9 mouse cellular contexts compared by ENCODE assay signal in the genomic region with DNA sequence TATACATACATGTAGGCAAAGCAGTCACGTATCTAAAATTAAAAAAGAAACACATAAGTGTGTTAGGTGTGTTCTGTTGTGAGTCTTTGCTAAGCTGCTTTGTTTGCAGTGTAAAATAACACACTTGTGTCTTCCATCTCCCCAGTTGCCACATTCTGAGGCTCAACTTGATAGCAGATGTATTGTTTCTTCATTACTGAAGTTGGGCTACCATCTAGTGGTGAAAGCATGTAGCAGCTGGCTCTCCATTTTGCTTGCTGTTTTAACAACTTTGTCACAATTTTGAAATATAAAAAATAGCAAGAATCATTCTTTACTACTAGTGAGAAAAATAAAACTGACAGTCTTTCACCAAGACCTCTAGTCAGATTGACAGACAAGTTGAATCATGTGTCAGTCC.
DNase-seq lines count a peak whose midpoint lies in the region; ATAC-seq and TF ChIP-seq lines count a peak whose summit lies in the region.
"Had no signal": no experiment of that assay in that cellular context is flagged by ENCODE, and none has a peak within 500 bp of the region (broad histone marks: within the 10 kb centered on the region; RNA-seq: fewer than 3 reads in every experiment).

No protein-coding gene starts in this region.

- no peaks in the 10 kb centered on the region for H3K4me1 ChIP-seq in forebrain, embryonic 14.5 days (ENCODE audit: control insufficient read depth, insufficient read depth, low read length)
- H3K4me1 ChIP-seq in forebrain, embryonic 12.5 days = no peaks in the 10 kb centered on the region
- H3K4me1 ChIP-seq in liver, postnatal 0 days (ENCODE audit: insufficient read depth) = no peaks in the 10 kb centered on the region
- H3K4me1 ChIP-seq in forebrain, embryonic 10.5 days = no peaks in the 10 kb centered on the region
- H3K4me1 ChIP-seq: neural tube, embryonic 12.5 days had no signal

- 88% methylated on average over 1 of the region's 1 CpGs for WGBS in forebrain, embryonic 14.5 days
- WGBS in forebrain, embryonic 12.5 days = 88% methylated on average over 1 of the region's 1 CpGs
- WGBS in liver, postnatal 0 days (ENCODE audit: insufficient replicate concordance) = 88% methylated on average over 1 of the region's 1 CpGs
- WGBS in forebrain, embryonic 10.5 days = 89% methylated on average over 1 of the region's 1 CpGs

- no peak overlapping the region for H3K27ac ChIP-seq in forebrain, embryonic 14.5 days (ENCODE audit: low read depth, low read length)
- no peak overlapping the region for H3K27ac ChIP-seq in forebrain, embryonic 12.5 days
- H3K27ac ChIP-seq in liver, postnatal 0 days (ENCODE audit: low read depth) = no peak overlapping the region
- no peak overlapping the region for H3K27ac ChIP-seq in forebrain, embryonic 10.5 days
- H3K27ac ChIP-seq: neural tube, embryonic 12.5 days had no signal

- H3K9ac ChIP-seq in forebrain, embryonic 14.5 days (ENCODE audit: low read length) = no peak overlapping the region
- H3K9ac ChIP-seq in forebrain, embryonic 12.5 days = no peak overlapping the region
- H3K9ac ChIP-seq in liver, postnatal 0 days (replicated peaks) = no peak overlapping the region
- H3K9ac ChIP-seq: neural tube, embryonic 12.5 days had no signal

- no peak for ATAC-seq in forebrain, embryonic 14.5 days
- no peak for ATAC-seq in forebrain, embryonic 12.5 days (ENCODE audit: low FRiP score)
- ATAC-seq in liver, postnatal 0 days = no peak

- no peak overlapping the region for H3K4me2 ChIP-seq in forebrain, embryonic 14.5 days (ENCODE audit: low read length)
- H3K4me2 ChIP-seq in forebrain, embryonic 12.5 days = no peak overlapping the region
- H3K4me2 ChIP-seq in liver, postnatal 0 days (ENCODE audit: low read depth, low read length) = no peak overlapping the region
- H3K4me2 ChIP-seq: neural tube, embryonic 12.5 days had no signal

- no peak for TF ChIP-seq EP300 in liver, postnatal 0 days (IDR thresholded peaks at IDR 0.05; ENCODE audit: low read depth)

- H3K4me3 ChIP-seq in forebrain, embryonic 14.5 days (ENCODE audit: low read depth, low read length) = no peak overlapping the region
- H3K4me3 ChIP-seq in forebrain, embryonic 12.5 days (replicated peaks) = no peak overlapping the region
- no peak overlapping the region for H3K4me3 ChIP-seq in liver, postnatal 0 days (ENCODE audit: low read depth, low read length)
- no peak overlapping the region for H3K4me3 ChIP-seq in forebrain, embryonic 10.5 days
- H3K4me3 ChIP-seq: neural tube, embryonic 12.5 days had no signal

- peak; percentile 79 for TF ChIP-seq CTCF in liver, postnatal 0 days (IDR thresholded peaks at IDR 0.05; ENCODE audit: low read depth)

- no peaks in the 10 kb centered on the region for H3K36me3 ChIP-seq in forebrain, embryonic 14.5 days (ENCODE audit: control insufficient read depth, insufficient read depth, low read length)
- no peaks in the 10 kb centered on the region for H3K36me3 ChIP-seq in forebrain, embryonic 12.5 days (replicated peaks)
- H3K36me3 ChIP-seq in liver, postnatal 0 days (replicated peaks; ENCODE audit: insufficient read depth, low read length) = no peaks in the 10 kb centered on the region; the same call in 1 of the 2 replicates
- H3K36me3 ChIP-seq in forebrain, embryonic 10.5 days (replicated peaks) = no peaks in the 10 kb centered on the region; the same call in 1 of the 2 replicates
- H3K36me3 ChIP-seq: neural tube, embryonic 12.5 days had no signal

- H3K27me3 ChIP-seq in forebrain, embryonic 14.5 days (replicated peaks; ENCODE audit: control insufficient read depth, insufficient read depth, low read length) = no peaks in the 10 kb centered on the region
- H3K27me3 ChIP-seq in forebrain, embryonic 12.5 days = no peaks in the 10 kb centered on the region
- no peaks in the 10 kb centered on the region for H3K27me3 ChIP-seq in liver, postnatal 0 days (ENCODE audit: insufficient read depth, low read length)
- H3K27me3 ChIP-seq in forebrain, embryonic 10.5 days (ENCODE audit: poor library complexity, severe bottlenecking) = no peaks in the 10 kb centered on the region
- H3K27me3 ChIP-seq: neural tube, embryonic 12.5 days had no signal

- DNase-seq in forebrain, embryonic 14.5 days (ENCODE audit: low spot score) = peak; percentile 80
- no peak for DNase-seq in liver, postnatal 0 days
- no peak for DNase-seq in liver
- peak; percentile 20 for DNase-seq in c-Kit-positive CD71-positive TER-119-positive erythroid progenitor cells, embryonic 14.5 days (ENCODE audit: low spot score)
- peak; percentile 39 for DNase-seq in kidney, postnatal 14 days
- DNase-seq in retina, adult 2 months (ENCODE audit: low read depth, low spot score) = peak; percentile 41
- no peak for DNase-seq in forebrain, embryonic 10.5 days (ENCODE audit: extremely low spot score, low spot score)

- H3K9me3 ChIP-seq in forebrain, embryonic 14.5 days (replicated peaks; ENCODE audit: control insufficient read depth, low read length) = no peaks in the 10 kb centered on the region
- no peaks in the 10 kb centered on the region for H3K9me3 ChIP-seq in forebrain, embryonic 12.5 days
- H3K9me3 ChIP-seq in liver, postnatal 0 days (ENCODE audit: low read length) = no peaks in the 10 kb centered on the region
- no peaks in the 10 kb centered on the region for H3K9me3 ChIP-seq in forebrain, embryonic 10.5 days
- H3K9me3 ChIP-seq: neural tube, embryonic 12.5 days had no signal

Comparison
In these comparisons a context has a peak if more than half of its experiments do, and no peak if none do; other contexts are left out.
1. DNase-seq: peak in forebrain, embryonic 14.5 days (single experiment), c-Kit-positive CD71-positive TER-119-positive erythroid progenitor cells, embryonic 14.5 days (single experiment), kidney, postnatal 14 days (single experiment) and retina, adult 2 months (single experiment); none in liver, postnatal 0 days (single experiment), liver (single experiment) and forebrain, embryonic 10.5 days (single experiment).